Mouse (Mus musculus): Measurements from ENCODE around the gene Wipf1. TPM values are rescaled to one million over a fixed set of nuclear protein-coding genes. Genes with fewer than 3 reads are reported as not detected.

Wipf1 gene
- polyA plus RNA-seq, 2 experiments: 20.1 to 25.7 TPM

DNA sequence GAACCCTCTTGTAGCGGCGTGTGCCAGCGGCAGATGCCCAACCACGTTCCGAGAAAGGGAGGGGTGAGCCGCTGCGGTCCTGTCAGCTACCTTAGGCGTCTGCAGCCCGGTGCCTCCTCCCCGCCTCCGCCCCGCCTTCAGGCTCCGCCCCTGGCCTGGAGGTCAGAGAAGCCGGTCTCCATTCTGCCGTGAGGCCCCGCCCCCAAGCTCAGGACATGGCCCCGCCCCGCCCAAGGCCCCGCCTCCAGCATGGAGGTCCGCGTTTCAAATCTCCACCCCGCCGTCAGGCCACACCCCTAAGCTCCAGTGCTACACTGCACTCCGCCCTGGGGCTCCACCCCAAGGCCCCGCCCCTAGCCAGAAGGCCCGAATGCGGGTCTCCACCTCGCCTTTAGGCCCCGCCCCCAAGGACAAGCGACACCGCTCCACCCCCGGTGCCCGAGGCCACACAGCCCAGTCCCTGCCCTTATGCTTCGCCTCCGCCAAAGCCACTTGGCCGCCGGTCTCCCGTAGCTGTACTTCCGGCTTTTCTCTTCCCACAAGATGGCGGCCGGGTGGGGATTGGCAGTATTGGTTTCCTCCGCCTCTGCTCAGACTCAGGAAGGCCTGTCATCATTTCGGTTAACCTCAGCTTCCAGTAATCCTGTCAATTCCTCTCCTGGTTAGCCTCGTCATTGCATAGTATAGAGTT, 143.0 kb downstream of the Wipf1 start, which contains the start of gene Gpr155:
Gpr155 (minus strand) TSS at position 217 of the 691 bp plus-strand sequence.
- peak; percentile 96 for DNase-seq (ENCODE audit: low spot score)
- Histone ChIP-seq H3K27me3 (ENCODE audit: control insufficient read depth, insufficient read depth, low read length) (no peaks in the 10 kb centered on the region), H3K4me2 (replicated peaks; ENCODE audit: low read depth, low read length, severe bottlenecking) (peak within 1 kb of the TSS; percentile 97), H3K9me3 (ENCODE audit: control insufficient read depth, low read length) (no peaks in the 10 kb centered on the region), H3K27ac (replicated peaks; ENCODE audit: low read depth, low read length) (peak within 1 kb of the TSS; percentile 16; the same call in 1 of the 2 replicates), H3K36me3 (ENCODE audit: control insufficient read depth, insufficient read depth, low read length) (0 out of 2 replicates have a peak, but pooled peaks cover 4% of the 10 kb centered on the region), H3K9ac (ENCODE audit: low read depth, low read length, severe bottlenecking) (peak within 1 kb of the TSS; percentile 59), H3K4me1 (ENCODE audit: control insufficient read depth, insufficient read depth, low read length) (no peaks in the 10 kb centered on the region), H3K4me3 (replicated peaks; ENCODE audit: low read length) (peak within 1 kb of the TSS; percentile 69)
- TF ChIP-seq POLR2A (IDR thresholded peaks at IDR 0.05; ENCODE audit: borderline replicate concordance, extremely low read depth, insufficient read depth, insufficient read length): peak; percentile 78; the same call in 1 of the 2 replicates
- 1% methylated on average over 39 of the region's 44 CpGs for WGBS
- peak; percentile 99 for ATAC-seq (ENCODE audit: low FRiP score, low read depth)

DNA sequence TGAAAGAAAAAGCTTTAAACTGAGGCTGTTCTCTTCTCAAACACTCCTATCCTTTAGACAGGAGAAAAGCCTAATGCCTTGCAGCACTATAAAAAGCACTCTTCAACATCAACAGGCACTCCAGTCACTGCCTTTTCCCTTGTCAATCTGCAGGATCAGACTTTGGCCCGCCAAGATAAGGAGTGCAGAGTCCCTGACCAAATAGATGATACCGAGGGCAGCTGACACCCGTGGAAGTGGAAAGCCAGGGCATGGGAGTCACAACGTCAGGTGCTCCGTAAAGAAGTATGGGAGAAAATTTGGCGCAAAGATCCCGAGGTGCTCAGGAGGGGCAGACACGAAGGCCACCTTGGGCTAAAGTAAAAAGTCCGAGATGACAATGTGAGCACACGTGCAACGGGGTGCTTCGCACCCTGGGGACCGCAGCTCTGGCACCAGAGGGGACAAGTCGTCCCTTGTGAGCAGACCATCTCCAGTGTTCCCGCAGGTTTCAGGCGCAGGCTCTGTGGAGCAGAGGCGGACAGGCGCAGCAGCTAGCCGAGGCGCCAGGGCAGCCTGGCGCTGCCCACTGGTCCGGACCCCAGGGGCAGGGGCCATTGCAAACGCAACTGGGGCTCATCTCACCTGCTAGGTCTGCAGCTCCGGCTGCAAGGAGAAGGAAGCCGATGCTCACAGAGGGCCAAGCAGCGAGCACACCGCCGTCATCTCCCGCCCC, 143.7 kb downstream of the Wipf1 start:
- Histone ChIP-seq H3K36me3 (ENCODE audit: control insufficient read depth, insufficient read depth, low read length) (0 out of 2 replicates have a peak, but pooled peaks cover 4% of the 10 kb centered on the region), H3K4me3 (replicated peaks; ENCODE audit: low read length) (peak overlapping the region; percentile 69), H3K9me3 (ENCODE audit: control insufficient read depth, low read length) (no peaks in the 10 kb centered on the region), H3K4me2 (replicated peaks; ENCODE audit: low read depth, low read length, severe bottlenecking) (peak overlapping the region; percentile 97), H3K4me1 (ENCODE audit: control insufficient read depth, insufficient read depth, low read length) (no peaks in the 10 kb centered on the region), H3K27me3 (ENCODE audit: control insufficient read depth, insufficient read depth, low read length) (no peaks in the 10 kb centered on the region), H3K27ac (replicated peaks; ENCODE audit: low read depth, low read length) (no peak overlapping the region), H3K9ac (ENCODE audit: low read depth, low read length, severe bottlenecking) (peak overlapping the region; percentile 59)
- no peak for DNase-seq (ENCODE audit: low spot score)
- 2% methylated on average over 22 of the region's 29 CpGs for WGBS
- no peak for TF ChIP-seq POLR2A (IDR thresholded peaks at IDR 0.05; ENCODE audit: borderline replicate concordance, extremely low read depth, insufficient read depth, insufficient read length)
- no peak for ATAC-seq (ENCODE audit: low FRiP score, low read depth)

DNA sequence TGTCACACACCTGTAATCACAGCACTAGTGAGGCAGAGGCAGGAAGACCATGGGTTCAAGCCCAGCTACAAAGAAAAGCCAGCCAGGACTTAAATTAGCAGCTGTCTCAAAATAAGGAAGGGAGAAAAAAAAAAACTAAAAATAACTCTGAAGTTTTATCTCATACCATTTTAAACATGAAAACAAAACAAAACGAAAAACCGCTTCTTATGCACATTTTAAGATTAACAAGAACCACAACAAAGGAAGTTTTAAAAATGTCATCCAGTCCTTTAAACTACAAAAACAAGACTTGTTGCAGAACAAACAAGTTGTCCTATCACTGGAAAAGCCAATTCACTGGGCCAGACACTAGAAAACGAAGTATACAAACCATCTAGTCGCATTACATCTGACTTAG, 144.4 kb downstream of the Wipf1 start:
- Histone ChIP-seq H3K27ac (replicated peaks; ENCODE audit: low read depth, low read length) (no peak overlapping the region), H3K9me3 (ENCODE audit: control insufficient read depth, low read length) (no peaks in the 10 kb centered on the region), H3K4me3 (replicated peaks; ENCODE audit: low read length) (no peak overlapping the region), H3K27me3 (ENCODE audit: control insufficient read depth, insufficient read depth, low read length) (no peaks in the 10 kb centered on the region), H3K4me1 (ENCODE audit: control insufficient read depth, insufficient read depth, low read length) (no peaks in the 10 kb centered on the region), H3K9ac (ENCODE audit: low read depth, low read length, severe bottlenecking) (no peak overlapping the region), H3K36me3 (ENCODE audit: control insufficient read depth, insufficient read depth, low read length) (0 out of 2 replicates have a peak, but pooled peaks cover 4% of the 10 kb centered on the region), H3K4me2 (replicated peaks; ENCODE audit: low read depth, low read length, severe bottlenecking) (peak overlapping the region; percentile 97)
- WGBS: 80% methylated on average over 4 of the region's 4 CpGs
- DNase-seq (ENCODE audit: low spot score) (no peak), ATAC-seq (ENCODE audit: low FRiP score, low read depth) (no peak)
- TF ChIP-seq POLR2A (IDR thresholded peaks at IDR 0.05; ENCODE audit: borderline replicate concordance, extremely low read depth, insufficient read depth, insufficient read length): no peak

DNA sequence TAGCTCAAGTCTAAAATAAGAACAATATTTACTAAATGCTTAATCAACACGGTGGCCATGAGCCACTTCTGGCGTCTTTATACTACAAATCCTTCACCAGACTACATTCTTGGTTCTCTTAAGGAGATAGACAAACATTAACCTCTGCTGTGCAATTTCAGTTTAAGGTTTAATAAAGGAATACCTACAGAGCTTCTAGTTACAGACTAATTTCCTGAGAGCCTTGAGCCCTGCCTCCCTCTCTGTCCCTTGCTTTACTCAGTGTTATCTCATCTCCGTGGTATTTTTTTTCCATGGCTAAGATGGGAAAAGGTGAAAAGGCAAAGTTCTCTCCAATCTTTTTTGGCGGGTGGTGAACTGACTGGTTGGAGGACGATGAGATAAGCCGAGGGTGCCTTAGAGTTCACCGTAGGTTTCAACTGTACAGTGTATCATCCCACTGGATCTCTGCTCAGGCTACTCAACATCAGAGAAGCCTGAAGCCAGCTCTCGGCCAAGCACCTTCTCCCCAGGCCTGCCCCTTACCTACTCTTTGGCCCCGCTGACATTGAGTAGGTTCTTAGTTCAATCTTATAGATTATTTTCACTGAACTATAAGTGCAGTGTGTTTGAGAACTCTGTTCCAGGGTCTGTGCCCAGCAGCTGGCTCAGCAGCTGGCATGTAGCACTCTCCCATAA, 149.1 kb downstream of the Wipf1 start:
- 81% methylated on average over 9 of the region's 9 CpGs for WGBS
- DNase-seq (ENCODE audit: low spot score): no peak
- no peak for TF ChIP-seq POLR2A (IDR thresholded peaks at IDR 0.05; ENCODE audit: borderline replicate concordance, extremely low read depth, insufficient read depth, insufficient read length)

DNA sequence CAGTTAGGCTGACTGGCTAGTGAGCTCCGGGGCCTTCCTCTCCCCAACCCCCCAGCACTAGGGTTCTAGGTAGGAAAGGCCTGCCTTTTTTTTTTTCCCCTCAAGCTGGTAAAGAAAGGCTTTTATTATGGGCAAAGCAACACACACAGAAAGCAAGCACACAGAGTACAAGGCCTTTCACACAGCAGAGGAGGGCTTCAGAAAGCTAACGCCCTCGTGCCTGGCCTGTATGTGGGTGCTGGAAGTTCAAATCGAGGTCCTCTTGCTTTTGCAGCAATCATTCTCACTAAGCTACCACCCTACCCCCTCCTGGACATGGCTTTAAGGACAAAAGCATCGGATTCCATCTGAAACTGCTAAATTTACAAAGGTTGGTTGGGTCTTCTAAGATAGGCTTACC, 149.9 kb downstream of the Wipf1 start:
- ATAC-seq (ENCODE audit: low FRiP score, low read depth) (no peak), DNase-seq (ENCODE audit: low spot score) (no peak)
- H3K9me3 ChIP-seq (ENCODE audit: control insufficient read depth, low read length): no peaks in the 10 kb centered on the region
- no peaks in the 10 kb centered on the region for H3K27me3 ChIP-seq (ENCODE audit: control insufficient read depth, insufficient read depth, low read length)
- WGBS: 76% methylated on average over 5 of the region's 5 CpGs
- no peak overlapping the region for H3K4me2 ChIP-seq (replicated peaks; ENCODE audit: low read depth, low read length, severe bottlenecking)
- 0 out of 2 replicates have a peak, but pooled peaks cover 4% of the 10 kb centered on the region for H3K36me3 ChIP-seq (ENCODE audit: control insufficient read depth, insufficient read depth, low read length)
- no peak for TF ChIP-seq POLR2A (IDR thresholded peaks at IDR 0.05; ENCODE audit: borderline replicate concordance, extremely low read depth, insufficient read depth, insufficient read length)
- peaks cover 3% of the 10 kb centered on the region; the same call in 1 of the 2 replicates for H3K4me1 ChIP-seq (ENCODE audit: control insufficient read depth, insufficient read depth, low read length)
- no peak overlapping the region for H3K4me3 ChIP-seq (replicated peaks; ENCODE audit: low read length)
- H3K27ac ChIP-seq (replicated peaks; ENCODE audit: low read depth, low read length): no peak overlapping the region
- H3K9ac ChIP-seq (ENCODE audit: low read depth, low read length, severe bottlenecking): no peak overlapping the region

More for the DNA sequence above, 149.1 kb downstream of the Wipf1 start:
- H3K27me3 ChIP-seq (ENCODE audit: control insufficient read depth, insufficient read depth, low read length): no peaks in the 10 kb centered on the region
- no peaks in the 10 kb centered on the region for H3K4me1 ChIP-seq (ENCODE audit: control insufficient read depth, insufficient read depth, low read length)
- 0 out of 2 replicates have a peak, but pooled peaks cover 4% of the 10 kb centered on the region for H3K36me3 ChIP-seq (ENCODE audit: control insufficient read depth, insufficient read depth, low read length)
- H3K27ac ChIP-seq (replicated peaks; ENCODE audit: low read depth, low read length): no peak overlapping the region
- H3K9ac ChIP-seq (ENCODE audit: low read depth, low read length, severe bottlenecking): no peak overlapping the region
- ATAC-seq (ENCODE audit: low FRiP score, low read depth): no peak
- no peaks in the 10 kb centered on the region for H3K9me3 ChIP-seq (ENCODE audit: control insufficient read depth, low read length)
- no peak overlapping the region for H3K4me2 ChIP-seq (replicated peaks; ENCODE audit: low read depth, low read length, severe bottlenecking)
- H3K4me3 ChIP-seq (replicated peaks; ENCODE audit: low read length): no peak overlapping the region

Other genes with a start within 250 kb of the Wipf1 start
- gene Scrn3, start 217.1 kb downstream of the Wipf1 start, polyA plus RNA-seq (2012; rRNA removed): 12.0 and 13.6 TPM in 2 replicates
- gene Scrn3, start 217.1 kb downstream of the Wipf1 start, polyA plus RNA-seq (2014; fragmentation: Nextera tagmentation; extraction: Ambion mirVana): 12.0 and 12.2 TPM in 2 replicates
- gene Cir1, start 217.0 kb downstream of the Wipf1 start, polyA plus RNA-seq (2012; rRNA removed): 14.4 and 22.1 TPM in 2 replicates
- gene Cir1, start 217.0 kb downstream of the Wipf1 start, polyA plus RNA-seq (2014; fragmentation: Nextera tagmentation; extraction: Ambion mirVana): 25.2 and 27.8 TPM in 2 replicates
- 3.0 and 3.9 TPM in 2 replicates for gene Gpr155, start 143.2 kb downstream of the Wipf1 start, polyA plus RNA-seq (2012; rRNA removed)
- 6.2 and 6.4 TPM in 2 replicates for gene Gpr155, start 143.2 kb downstream of the Wipf1 start, polyA plus RNA-seq (2014; fragmentation: Nextera tagmentation; extraction: Ambion mirVana)
- gene Chrna1, start 50.6 kb upstream of the Wipf1 start, polyA plus RNA-seq (2012; rRNA removed): 8.9 and 9.3 TPM in 2 replicates
- gene Chrna1, start 50.6 kb upstream of the Wipf1 start, polyA plus RNA-seq (2014; fragmentation: Nextera tagmentation; extraction: Ambion mirVana): 14.9 and 19.4 TPM in 2 replicates
- gene Chn1, start 245.6 kb upstream of the Wipf1 start, polyA plus RNA-seq (2012; rRNA removed): 47.8 and 52.8 TPM in 2 replicates
- 29.3 and 34.8 TPM in 2 replicates for gene Chn1, start 245.6 kb upstream of the Wipf1 start, polyA plus RNA-seq (2014; fragmentation: Nextera tagmentation; extraction: Ambion mirVana)

Data from limb, embryonic 14.5 days (tissue).